9 mouse cellular contexts compared by ENCODE assay signal in genomic region chr6:139248920-139249547, GRCm38 (mm10).
DNase-seq lines count a peak whose midpoint lies in the region; ATAC-seq and TF ChIP-seq lines count a peak whose summit lies in the region.
"Had no signal": no experiment of that assay in that cellular context is flagged by ENCODE, and none has a peak within 500 bp of the region (broad histone marks: within the 10 kb centered on the region; RNA-seq: fewer than 3 reads in every experiment).

No protein-coding gene starts in this region.

- no peaks in the 10 kb centered on the region for H3K36me3 ChIP-seq in spleen, adult 2 months (ENCODE audit: control insufficient read depth, insufficient read depth, low read length)
- H3K36me3 ChIP-seq in intestine, postnatal 0 days (ENCODE audit: control insufficient read depth, insufficient read depth) = no peaks in the 10 kb centered on the region

- H3K4me1 ChIP-seq in spleen, adult 2 months (ENCODE audit: control insufficient read depth, insufficient read depth, insufficient read length) = no peaks in the 10 kb centered on the region
- H3K4me1 ChIP-seq in intestine, postnatal 0 days (replicated peaks; ENCODE audit: control insufficient read depth, insufficient read depth, low read length) = no peaks in the 10 kb centered on the region

- H3K4me2 ChIP-seq in intestine, postnatal 0 days (replicated peaks; ENCODE audit: low read depth) = no peak overlapping the region

- 41% methylated on average over 11 of the region's 11 CpGs for WGBS in spleen, adult 2 months
- WGBS in intestine, postnatal 0 days = 34% methylated on average over 11 of the region's 11 CpGs

- intact Hi-C loops in left cerebral cortex, postnatal 4 days (cut with DNase I) = no loop called here

- DNase-seq in spleen, adult 2 months (ENCODE audit: low read depth in 1 of 2, low spot score in 2 of 2) = no peak
- no peak for DNase-seq in spleen, postnatal 36 days (ENCODE audit: low spot score in 2 of 2)
- DNase-seq in cerebellum, adult 8-10 months = peak; percentile 11
- DNase-seq in frontal cortex, postnatal 10 days (ENCODE audit: low spot score in 2 of 2) = peak; percentile 27 to 69
- DNase-seq in left cerebral cortex, postnatal 4 days = peak; percentile 69
- DNase-seq in neural tube, embryonic 10.5 days (ENCODE audit: extremely low spot score, low spot score) = peak; percentile 68
- peak; percentile 12 to 22 for DNase-seq in urinary bladder, postnatal 36 days (ENCODE audit: low spot score in 2 of 2)

- no peak overlapping the region for H3K4me3 ChIP-seq in spleen, adult 2 months (ENCODE audit: extremely low read depth, insufficient read depth, insufficient read length)
- H3K4me3 ChIP-seq in intestine, postnatal 0 days (ENCODE audit: low read depth, low read length) = no peak overlapping the region; the same call in 1 of the 2 replicates
- H3K4me3 ChIP-seq: erythroblast, embryonic 14.5 days had no signal

- no peak for TF ChIP-seq POLR2A in spleen, adult 2 months (IDR thresholded peaks at IDR 0.05; ENCODE audit: low read depth, low read length)

- no peaks in the 10 kb centered on the region for H3K9me3 ChIP-seq in intestine, postnatal 0 days (ENCODE audit: control insufficient read depth)

- H3K9ac ChIP-seq in intestine, postnatal 0 days (ENCODE audit: low read depth, low read length) = no peak overlapping the region

- no peak overlapping the region for H3K27ac ChIP-seq in spleen, adult 2 months (ENCODE audit: insufficient read depth, low read length)
- H3K27ac ChIP-seq in intestine, postnatal 0 days (ENCODE audit: low read depth, low read length) = no peak overlapping the region

- H3K27me3 ChIP-seq in spleen, adult 2 months (ENCODE audit: control insufficient read depth, insufficient read depth, low read length) = no peaks in the 10 kb centered on the region
- no peaks in the 10 kb centered on the region for H3K27me3 ChIP-seq in intestine, postnatal 0 days (replicated peaks; ENCODE audit: control insufficient read depth, insufficient read depth, low read length)

- no peak for ATAC-seq in intestine, postnatal 0 days

- TF ChIP-seq CTCF in spleen, adult 2 months (IDR thresholded peaks at IDR 0.05; ENCODE audit: extremely low read depth, insufficient read depth, insufficient read length, insufficient replicate concordance) = peak; percentile 4; the same call in 1 of the 2 replicates
- TF ChIP-seq CTCF in intestine, postnatal 0 days (IDR thresholded peaks at IDR 0.05; ENCODE audit: low read depth) = peak; percentile 84

Comparison
In these comparisons a context has a peak if more than half of its experiments do, and no peak if none do; other contexts are left out.
1. DNase-seq: peak in cerebellum, adult 8-10 months (single experiment), frontal cortex, postnatal 10 days (2 of 2), left cerebral cortex, postnatal 4 days (single experiment), neural tube, embryonic 10.5 days (single experiment) and urinary bladder, postnatal 36 days (2 of 2); none in spleen, adult 2 months (0 of 2) and spleen, postnatal 36 days (0 of 2).